Mouse (Mus musculus) hindbrain, embryonic 16.5 days (tissue): ENCODE data around the gene Mettl17. TPM values are rescaled to one million over a fixed set of nuclear protein-coding genes. Genes with fewer than 3 reads are reported as not detected.
A peak's percentile ranks its signal among the peaks of the same experiment; 100 is the strongest.
"Not testable (repeated sequence)": the region's sequence is repeated elsewhere in the genome, so short reads cannot be mapped to it uniquely, and the experiment has no call there.

ENCODE experiments used
- ATAC-seq: fragments of 200-750 bp; cut with Nextera tagmentation; 2 replicates; pipeline ENCODE4 v1.8.0; 2017; ENCODE audit warnings: moderate TSS enrichment, moderate library complexity
- H3K27ac ChIP-seq: fragments of 300-500 bp; sonication (generic); 2 replicates; pipeline ENCODE4 v1.5.1; 2014; ENCODE audit warnings: low read depth, mild to moderate bottlenecking, control low read depth, low read length, moderate library complexity
- H3K27me3 ChIP-seq: fragments of 300-500 bp; sonication (generic); replicated peaks from 2 replicates; pipeline ENCODE4 v1.6.1; 2014; ENCODE audit warnings: low read length; ENCODE audit not compliant: control insufficient read depth, insufficient read depth
- H3K36me3 ChIP-seq: fragments of 300-500 bp; sonication (generic); 2 replicates; pipeline ENCODE4 v1.6.1; 2014; ENCODE audit warnings: mild to moderate bottlenecking, low read length, moderate library complexity, mixed read lengths; ENCODE audit not compliant: control insufficient read depth, insufficient read depth
- H3K4me1 ChIP-seq: fragments of 300-500 bp; sonication (generic); 2 replicates; pipeline ENCODE4 v1.6.1; 2014; ENCODE audit warnings: low read depth, low read length; ENCODE audit not compliant: control insufficient read depth, insufficient read depth
- H3K4me2 ChIP-seq: fragments of 300-500 bp; sonication (generic); 2 replicates; pipeline ENCODE4 v1.6.1; 2014; ENCODE audit warnings: mild to moderate bottlenecking, low read length, control low read depth, moderate library complexity
- H3K4me3 ChIP-seq: fragments of 300-500 bp; sonication (generic); 2 replicates; pipeline ENCODE4 v1.5.1; 2014; ENCODE audit warnings: mild to moderate bottlenecking, low read length, control low read depth, moderate library complexity
- H3K9ac ChIP-seq: fragments of 300-500 bp; sonication (generic); 2 replicates; pipeline ENCODE4 v1.6.1; 2014; ENCODE audit warnings: low read depth, mild to moderate bottlenecking, control low read depth, low read length, moderate library complexity
- H3K9me3 ChIP-seq: fragments of 300-500 bp; sonication (generic); 2 replicates; pipeline ENCODE4 v1.6.1; 2014; ENCODE audit warnings: mild to moderate bottlenecking, low read length, moderate library complexity; ENCODE audit not compliant: control insufficient read depth
- WGBS: fragments of 180-500 bp; shearing (Covaris S2); extraction: QIAGEN DNeasy Blood & Tissue Kit; methylation state at CpG from one replicate; pipeline ENCODE4 v1.1.7; 2014; 5-methylcytosine and 5-hydroxymethylcytosine counted together
- polyA plus RNA-seq: library from polyadenylated mRNA; unstranded; fragments of >200 nt; fragmentation: Nextera tagmentation; extraction: Ambion mirVana; gene quantifications from 2 replicates; pipeline ENCODE4 v1.2.1, GENCODE M21; 2015

The Mettl17 gene
- polyA plus RNA-seq = 80.4 and 88.1 TPM in 2 replicates

DNA sequence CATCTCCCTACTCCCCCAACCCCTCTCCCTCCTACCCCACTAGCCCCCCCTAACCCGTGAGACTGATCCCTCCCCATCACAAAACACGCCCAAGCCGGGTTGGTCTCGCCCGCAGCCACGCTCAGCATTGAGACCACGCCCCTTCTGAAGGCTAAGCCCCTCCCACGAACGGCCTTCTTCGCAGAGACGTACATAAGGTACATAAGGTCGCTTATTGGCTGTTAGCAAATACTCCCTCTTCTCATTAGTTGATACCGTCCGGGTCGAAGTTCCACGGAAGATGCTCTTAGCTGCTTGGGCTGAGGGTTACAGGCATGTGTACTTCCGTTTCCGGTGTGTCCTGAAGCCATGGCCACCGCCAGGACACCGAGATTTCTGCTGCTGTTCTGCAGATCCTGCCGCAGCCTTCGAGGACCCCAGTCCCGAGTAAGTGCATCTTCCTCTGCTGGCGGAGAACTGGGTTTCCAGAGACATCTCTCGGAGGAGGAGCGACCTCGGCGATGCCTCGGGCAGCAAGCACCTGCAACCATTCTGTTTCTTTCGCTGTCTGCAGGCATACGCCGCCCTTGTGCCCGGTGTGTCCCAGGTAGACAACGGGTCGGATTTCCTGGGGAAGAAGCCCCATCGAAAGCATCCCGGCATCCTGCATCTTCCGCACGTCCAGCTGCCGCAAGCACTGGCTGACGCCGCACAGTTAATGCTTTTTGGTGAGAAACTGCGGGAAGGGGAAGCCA is at the start of gene Mettl17:
Gene Mettl17, plus strand, starts transcription at position 245 of the 734 bp plus-strand sequence.
- H3K27ac ChIP-seq = peak within 1 kb of the TSS; percentile 83
- under 1% methylated on average over 43 of the region's 43 CpGs for WGBS
- no peaks in the 10 kb centered on the region for H3K27me3 ChIP-seq
- H3K4me3 ChIP-seq = peak within 1 kb of the TSS; percentile 74
- H3K36me3 ChIP-seq = peaks cover 18% of the 10 kb centered on the region
- peaks cover 12% of the 10 kb centered on the region for H3K4me1 ChIP-seq
- ATAC-seq = peak; percentile 99
- H3K9ac ChIP-seq = peak within 1 kb of the TSS; percentile 75
- H3K9me3 ChIP-seq = no peaks in the 10 kb centered on the region
- peak within 1 kb of the TSS; percentile 75 for H3K4me2 ChIP-seq

GRCm38 (mm10) chr14:51838480-51838879 is 46.2 kb upstream of the Mettl17 start:
- not testable (repeated sequence) for ATAC-seq, H3K4me3 ChIP-seq

DNA sequence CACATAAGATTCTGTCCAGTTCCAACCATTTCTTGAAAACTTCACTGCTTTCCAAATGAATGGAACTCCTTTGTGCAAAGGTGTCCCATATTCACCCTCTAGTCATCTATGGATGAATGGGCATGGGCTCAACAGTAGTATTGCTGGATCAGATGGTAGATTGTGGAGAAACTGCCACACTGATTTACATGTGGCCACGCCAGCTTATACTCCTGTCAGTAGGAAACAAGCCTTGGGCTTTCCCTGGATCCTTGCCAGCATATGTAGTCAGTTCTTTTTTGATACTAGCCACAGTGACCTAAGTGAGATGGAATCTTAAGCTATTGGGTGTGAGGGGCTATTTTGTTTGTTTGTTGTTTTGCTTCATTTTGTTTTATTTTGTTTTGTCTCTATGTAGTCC is 42.4 kb upstream of the Mettl17 start:
- H3K9ac ChIP-seq = no peak overlapping the region
- no peak overlapping the region for H3K27ac ChIP-seq
- no peaks in the 10 kb centered on the region for H3K27me3 ChIP-seq
- no peaks in the 10 kb centered on the region for H3K36me3 ChIP-seq
- ATAC-seq = no peak
- no peaks in the 10 kb centered on the region for H3K9me3 ChIP-seq
- WGBS = 70% methylated on average over 1 of the region's 1 CpGs
- H3K4me1 ChIP-seq = no peaks in the 10 kb centered on the region
- no peak overlapping the region for H3K4me2 ChIP-seq
- H3K4me3 ChIP-seq = no peak overlapping the region

More at GRCm38 (mm10) chr14:51838480-51838879, 46.2 kb upstream of the Mettl17 start:
- not testable (repeated sequence) for H3K27ac ChIP-seq, H3K4me1 ChIP-seq, H3K36me3 ChIP-seq, H3K4me2 ChIP-seq, H3K27me3 ChIP-seq, H3K9ac ChIP-seq, H3K9me3 ChIP-seq
- 18% methylated on average over 2 of the region's 2 CpGs for WGBS

- Histone ChIP-seq H3K4me1 (no peaks in the 10 kb centered on the region), H3K4me2 (no peak overlapping the region), H3K27me3 (no peaks in the 10 kb centered on the region), H3K36me3 (no peaks in the 10 kb centered on the region), H3K4me3 (no peak overlapping the region), H3K27ac (no peak overlapping the region), H3K9ac (no peak overlapping the region), H3K9me3 (no peaks in the 10 kb centered on the region)
- WGBS = 91% methylated on average over 2 of the region's 2 CpGs
- ATAC-seq = no peak
These were observed 41.9 kb upstream of the Mettl17 start for GRCm38 (mm10) chr14:51842781-51843180.

DNA sequence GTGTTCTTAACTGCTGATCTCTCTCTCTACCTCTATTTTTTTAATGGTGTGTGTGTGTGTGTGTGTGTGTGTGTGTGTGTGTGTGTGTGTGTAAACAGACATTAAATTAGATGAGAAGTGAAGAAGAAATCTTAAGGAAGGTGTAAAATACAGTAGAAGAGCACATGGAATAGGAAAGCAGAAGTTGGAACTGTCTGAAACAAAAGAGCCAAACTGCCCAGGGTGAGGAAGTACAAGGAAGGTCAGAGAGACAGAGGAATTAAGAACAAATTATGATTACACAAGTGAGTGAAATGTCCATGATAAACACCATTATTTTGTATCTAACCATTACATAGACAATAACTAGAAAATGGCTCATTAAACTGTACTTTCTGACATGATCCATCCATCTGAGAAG is 40.8 kb upstream of the Mettl17 start:
- Histone ChIP-seq H3K27me3 (no peaks in the 10 kb centered on the region), H3K9me3 (no peaks in the 10 kb centered on the region), H3K4me2 (no peak overlapping the region), H3K27ac (no peak overlapping the region), H3K36me3 (no peaks in the 10 kb centered on the region), H3K4me1 (no peaks in the 10 kb centered on the region), H3K4me3 (no peak overlapping the region), H3K9ac (no peak overlapping the region)
- ATAC-seq = no peak

DNA sequence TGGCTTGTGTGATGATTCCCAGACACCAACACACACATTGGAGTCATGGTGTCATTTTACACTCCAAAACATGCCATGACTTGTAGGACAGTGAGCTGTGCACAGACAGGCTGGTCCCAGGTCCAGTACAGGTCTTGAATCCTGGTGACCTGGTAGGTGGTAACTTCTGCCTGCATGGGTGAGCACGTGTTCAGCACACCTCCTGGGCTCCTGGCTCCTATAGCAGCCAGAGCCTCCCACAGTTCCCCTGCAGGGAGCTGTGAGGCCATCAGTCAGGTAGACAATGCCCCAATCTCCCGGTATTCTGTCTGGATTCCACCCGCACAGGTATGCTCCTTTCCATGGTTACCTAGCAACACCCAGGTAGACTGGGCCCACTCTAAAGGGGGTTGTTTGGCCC is 38.1 kb upstream of the Mettl17 start:
- Histone ChIP-seq H3K9ac (no peak overlapping the region), H3K4me2 (no peak overlapping the region), H3K27ac (no peak overlapping the region), H3K36me3 (no peaks in the 10 kb centered on the region), H3K27me3 (no peaks in the 10 kb centered on the region), H3K4me1 (no peaks in the 10 kb centered on the region), H3K4me3 (no peak overlapping the region), H3K9me3 (no peaks in the 10 kb centered on the region)
- no peak for ATAC-seq
- 73% methylated on average over 3 of the region's 3 CpGs for WGBS

DNA sequence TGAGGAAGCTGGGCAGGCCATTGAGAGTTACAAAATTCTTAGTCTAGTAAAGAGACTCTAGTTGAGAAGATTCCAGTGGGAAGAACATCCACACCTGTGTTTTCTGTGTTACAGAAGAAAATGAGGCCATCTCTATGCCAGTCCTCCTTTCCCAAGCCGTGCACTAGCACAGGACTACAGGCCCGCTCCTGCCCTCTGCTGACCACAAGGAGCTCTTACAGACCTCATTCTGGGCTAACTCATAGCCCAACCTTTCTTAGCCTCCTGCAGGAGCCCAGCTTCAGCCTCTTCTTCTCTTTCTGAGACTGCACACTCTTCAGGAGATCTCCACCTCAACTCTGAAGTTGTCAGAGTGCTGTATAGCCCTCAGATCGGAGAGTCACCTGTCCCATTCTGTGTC is 33.6 kb upstream of the Mettl17 start:
- H3K4me1 ChIP-seq, H3K36me3 ChIP-seq, H3K4me2 ChIP-seq, H3K27me3 ChIP-seq, H3K4me3 ChIP-seq, ATAC-seq, H3K9ac ChIP-seq, H3K9me3 ChIP-seq, H3K27ac ChIP-seq: not testable (repeated sequence)
- WGBS = 48% methylated on average over 3 of the region's 3 CpGs

- Histone ChIP-seq H3K27ac (no peak within 1 kb of the TSS), H3K36me3 (no peaks in the 10 kb centered on the region), H3K9me3 (no peaks in the 10 kb centered on the region), H3K4me3 (no peak within 1 kb of the TSS), H3K27me3 (no peaks in the 10 kb centered on the region), H3K4me2 (no peak within 1 kb of the TSS), H3K9ac (no peak within 1 kb of the TSS), H3K4me1 (no peaks in the 10 kb centered on the region)
- ATAC-seq = no peak
These were observed 31.2 kb upstream of the Mettl17 start, which contains the start of gene Ear6 for GRCm38 (mm10) chr14:51853399-51853798. Gene Ear6 (plus strand): TSS chr14:51853699.

DNA sequence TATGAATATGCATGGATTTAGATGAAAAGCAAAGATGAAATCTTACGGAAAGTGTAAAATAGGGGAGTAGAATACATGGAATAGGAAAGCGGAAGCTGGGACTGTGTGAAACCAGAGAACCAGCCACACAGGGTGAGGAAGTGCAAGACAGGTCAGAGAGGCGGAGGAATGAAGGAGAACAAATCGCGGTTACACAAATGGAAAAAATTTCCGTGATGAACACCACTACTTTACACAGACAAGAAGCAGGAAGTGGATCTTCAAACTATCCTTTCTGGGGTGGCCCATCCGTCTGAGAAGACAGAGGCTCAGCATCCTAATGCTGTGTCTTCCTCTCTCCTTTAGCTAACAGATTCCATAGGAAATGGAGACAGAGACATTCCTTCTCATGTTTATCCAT is 29.4 kb upstream of the Mettl17 start:
- H3K36me3 ChIP-seq, ATAC-seq, H3K27me3 ChIP-seq, H3K9me3 ChIP-seq, H3K4me2 ChIP-seq, H3K4me1 ChIP-seq, H3K4me3 ChIP-seq, H3K27ac ChIP-seq, H3K9ac ChIP-seq: not testable (repeated sequence)
- 87% methylated on average over 7 of the region's 7 CpGs for WGBS
